Mouse (Mus musculus): ENCODE results near the gene Rtraf. TPM values are rescaled to one million over a fixed set of nuclear protein-coding genes. Genes with fewer than 3 reads are reported as not detected.

Gene Rtraf
- total RNA-seq, 2 experiments from 2014 or later = 41.4 to 44.9 TPM

- DNase-seq (ENCODE audit: low spot score in 2 of 2) = no peak
- intact Hi-C loops (cut with DNase I) = no loop called here
These were observed 20.4 kb downstream of the Rtraf start for GRCm38 (mm10) chr14:19803222-19803621.

- intact Hi-C loops (cut with DNase I) = no loop called here
- DNase-seq (ENCODE audit: low spot score in 2 of 2) = peak in 1 of 2 experiments; percentile 40
These were observed 22.0 kb downstream of the Rtraf start for GRCm38 (mm10) chr14:19801474-19802215.

GRCm38 (mm10) chr14:19800485-19800884 lies 23.1 kb downstream of the Rtraf start:
- DNase-seq (ENCODE audit: low spot score in 2 of 2) = no peak
- intact Hi-C loops (cut with DNase I) = no loop called here

GRCm38 (mm10) chr14:19796541-19797304 lies 26.9 kb downstream of the Rtraf start:
- DNase-seq (ENCODE audit: low spot score in 2 of 2) = no peak
- intact Hi-C loops (cut with DNase I) = no loop called here

- intact Hi-C loops (cut with DNase I) = no loop called here
- no peak for DNase-seq (ENCODE audit: low spot score in 2 of 2)
These were observed 28.7 kb downstream of the Rtraf start for GRCm38 (mm10) chr14:19794881-19795280.

- DNase-seq (ENCODE audit: low spot score in 2 of 2) = no peak
- intact Hi-C loops (cut with DNase I) = no loop called here
These were observed 35.2 kb downstream of the Rtraf start for GRCm38 (mm10) chr14:19788443-19788842.

DNA sequence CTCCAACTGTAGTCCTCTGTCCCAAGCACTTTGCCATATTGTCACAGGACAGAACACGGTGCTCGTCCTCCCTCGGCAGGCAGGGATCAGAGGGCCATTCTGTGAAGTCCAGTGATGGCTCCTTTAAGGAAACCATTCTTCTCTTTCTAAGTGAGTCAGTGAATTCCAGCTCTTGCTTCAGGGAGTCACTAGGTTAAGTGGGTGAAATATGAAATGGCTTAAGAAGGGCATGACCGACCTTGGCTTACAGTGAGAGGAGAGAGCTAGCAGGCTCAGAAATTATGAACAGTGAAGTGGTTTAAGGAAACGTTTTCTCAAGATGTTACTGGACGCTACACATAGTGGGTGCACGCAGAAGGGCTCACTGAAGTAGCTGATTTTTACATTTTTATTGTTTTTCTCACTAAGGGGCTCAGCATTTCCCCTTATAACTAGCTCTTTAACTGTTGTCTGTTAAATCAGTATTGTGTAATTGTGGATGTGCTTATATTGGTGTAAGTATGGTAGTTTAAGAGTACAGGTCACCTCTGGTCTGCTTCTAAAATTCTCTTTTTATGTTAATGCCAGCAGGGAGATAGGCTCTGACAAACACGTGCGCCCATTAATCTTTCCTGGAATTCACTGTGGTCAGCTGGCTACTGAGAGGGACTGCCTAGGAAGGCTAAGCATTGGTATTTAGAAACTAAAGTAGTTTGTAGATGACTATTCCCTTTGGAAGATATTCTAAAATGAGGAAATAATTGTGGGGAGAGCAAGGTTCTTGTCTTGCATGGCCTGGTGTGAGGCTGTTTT lies 37.6 kb downstream of the Rtraf start:
- intact Hi-C loops (cut with DNase I) = no loop called here
- DNase-seq (ENCODE audit: low spot score in 2 of 2) = no peak

DNA sequence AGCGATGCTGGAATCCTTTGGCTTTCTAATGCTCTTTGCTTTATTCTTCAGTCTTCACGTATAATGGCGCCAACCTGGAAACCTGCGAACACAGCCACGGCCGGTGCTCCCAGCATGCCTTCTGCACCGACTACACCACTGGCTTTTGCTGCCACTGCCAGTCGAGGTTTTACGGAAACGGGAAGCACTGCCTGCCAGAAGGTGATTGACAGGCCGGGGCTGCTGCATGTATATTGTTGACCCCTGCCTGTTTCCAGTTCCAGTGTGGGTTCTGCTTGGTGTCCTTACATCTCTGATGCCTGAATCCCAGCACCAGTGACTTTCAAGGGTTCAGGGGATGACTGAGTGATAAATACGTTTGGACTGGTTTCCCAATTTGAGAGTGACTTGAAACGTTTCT lies 45.7 kb downstream of the Rtraf start:
- intact Hi-C loops (cut with DNase I) = no loop called here
- DNase-seq (ENCODE audit: low spot score in 2 of 2) = no peak

DNA sequence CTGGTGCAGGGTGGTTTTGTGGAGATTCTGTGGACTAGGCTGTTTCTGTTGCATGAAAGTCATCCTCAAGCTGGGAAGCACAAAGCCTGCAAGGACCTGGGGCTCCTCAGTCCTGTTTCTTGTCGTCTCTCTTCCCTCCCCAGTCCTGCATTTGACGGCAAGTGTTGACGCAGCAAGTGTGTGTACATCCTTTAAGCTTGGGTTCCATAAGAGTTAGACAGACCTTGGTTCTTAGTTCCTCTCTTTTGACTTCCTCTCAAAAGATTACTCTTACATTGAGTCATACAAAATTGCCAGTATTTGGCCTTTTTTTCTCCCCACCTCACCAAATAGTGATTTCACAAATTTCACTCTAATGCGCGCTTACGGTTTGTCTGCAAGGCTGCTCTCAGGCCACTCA lies 46.3 kb downstream of the Rtraf start:
- intact Hi-C loops (cut with DNase I) = no loop called here
- no peak for DNase-seq (ENCODE audit: low spot score in 2 of 2)

DNA sequence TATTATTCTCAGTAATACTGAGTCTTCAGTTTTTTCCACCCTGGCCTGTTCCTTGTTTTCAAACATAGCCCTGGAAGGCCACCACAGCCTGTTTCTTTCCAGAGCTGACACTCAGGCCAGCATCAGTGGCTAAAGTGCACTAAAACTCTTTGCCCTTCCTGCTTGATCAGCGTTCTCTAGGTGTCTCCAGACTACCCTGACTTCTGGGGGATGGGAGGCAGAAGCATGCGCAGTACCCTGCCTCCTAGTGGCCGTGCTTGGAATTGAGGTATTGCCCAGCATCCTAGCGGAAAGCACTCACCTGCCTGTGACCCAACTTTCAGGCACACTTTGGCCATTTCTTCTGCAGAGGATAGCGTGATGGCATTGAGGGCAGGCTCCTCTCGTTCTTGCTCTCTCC lies 46.7 kb downstream of the Rtraf start:
- DNase-seq (ENCODE audit: low spot score in 2 of 2) = peak in 1 of 2 experiments; percentile 13
- intact Hi-C loops (cut with DNase I) = no loop called here

- no peak for DNase-seq (ENCODE audit: low spot score in 2 of 2)
- intact Hi-C loops (cut with DNase I) = no loop called here
These were observed 47.4 kb downstream of the Rtraf start for GRCm38 (mm10) chr14:19776179-19776578.

- intact Hi-C loops (cut with DNase I) = no loop called here
- no peak for DNase-seq (ENCODE audit: low spot score in 2 of 2)
These were observed 48.1 kb downstream of the Rtraf start for GRCm38 (mm10) chr14:19775491-19775890.

DNA sequence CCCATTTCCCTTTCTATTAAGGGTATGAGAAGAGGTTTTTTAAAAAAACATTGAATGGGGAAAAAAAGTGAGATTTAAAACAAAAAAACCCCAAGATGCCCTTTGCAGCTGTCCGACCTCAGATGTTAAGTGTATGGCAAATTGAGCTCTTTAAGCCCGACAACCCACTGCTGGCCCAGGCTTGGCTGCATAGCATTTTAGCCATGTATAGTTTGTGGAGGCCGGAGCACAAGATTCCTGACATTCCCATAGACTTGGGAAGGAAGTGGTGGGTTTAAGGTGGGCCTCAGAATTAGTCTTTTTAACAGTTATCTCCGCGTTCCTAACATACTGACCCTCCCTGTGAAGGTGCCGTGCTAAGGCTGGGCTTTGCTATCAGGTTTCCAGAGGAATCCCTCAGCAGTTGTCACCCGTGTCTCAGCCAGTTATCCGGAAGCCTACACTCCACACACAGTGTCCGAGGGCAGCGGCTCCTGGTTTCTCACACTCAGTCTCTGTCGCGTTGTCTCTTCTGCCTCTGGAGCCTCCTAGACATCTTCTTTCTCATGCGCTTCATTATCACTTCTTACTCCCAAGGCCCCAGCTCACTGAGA lies 49.5 kb downstream of the Rtraf start:
- DNase-seq (ENCODE audit: low spot score in 2 of 2) = no peak
- intact Hi-C loops (cut with DNase I) = no loop called here

DNA sequence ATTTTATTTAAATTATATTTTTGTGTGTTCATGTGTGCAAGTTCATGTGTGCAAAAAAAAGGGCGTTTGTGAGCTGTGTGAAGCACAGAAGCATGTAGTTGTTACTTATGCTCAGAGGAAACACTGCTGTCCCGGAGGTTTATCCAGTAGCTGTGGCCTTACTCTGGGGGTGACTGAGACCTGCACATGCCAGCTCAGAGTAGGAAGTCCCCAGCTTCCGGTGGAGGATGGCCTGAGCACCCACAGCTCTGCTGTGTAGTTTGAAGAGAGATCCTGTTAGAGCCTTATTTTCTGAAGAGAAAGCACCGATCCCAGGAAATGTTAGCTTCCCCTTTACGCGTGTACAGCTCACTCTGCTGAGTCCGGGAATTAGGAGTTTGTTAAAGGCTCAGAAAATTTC lies 52.5 kb downstream of the Rtraf start:
- DNase-seq (ENCODE audit: low spot score in 2 of 2) = no peak
- intact Hi-C loops (cut with DNase I) = no loop called here

- intact Hi-C loops (cut with DNase I) = no loop called here
- DNase-seq (ENCODE audit: low spot score in 2 of 2) = no peak
These were observed 54.0 kb downstream of the Rtraf start for GRCm38 (mm10) chr14:19769441-19770200.

GRCm38 (mm10) chr14:19768648-19769047 lies 55.0 kb downstream of the Rtraf start:
- DNase-seq (ENCODE audit: low spot score in 2 of 2) = no peak
- intact Hi-C loops (cut with DNase I) = no loop called here

DNA sequence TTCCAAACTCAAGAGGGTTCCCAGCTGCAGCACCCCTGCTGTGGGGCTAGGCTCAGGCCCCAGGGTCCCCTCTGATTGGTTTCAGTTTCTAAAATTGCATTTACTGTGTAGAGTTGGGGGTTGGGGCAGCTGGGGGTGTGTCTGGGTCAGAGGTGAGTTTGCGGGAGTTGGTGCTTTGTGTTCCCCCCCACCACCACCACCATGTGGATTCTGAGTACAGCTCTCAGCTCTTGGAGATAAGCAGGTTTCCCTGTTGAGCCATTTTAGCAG lies 57.3 kb downstream of the Rtraf start:
- DNase-seq (ENCODE audit: low spot score in 2 of 2) = no peak
- intact Hi-C loops (cut with DNase I) = no loop called here

GRCm38 (mm10) chr14:19765539-19766379 lies 57.9 kb downstream of the Rtraf start:
- intact Hi-C loops (cut with DNase I) = no loop called here
- DNase-seq (ENCODE audit: low spot score in 2 of 2) = no peak

DNA sequence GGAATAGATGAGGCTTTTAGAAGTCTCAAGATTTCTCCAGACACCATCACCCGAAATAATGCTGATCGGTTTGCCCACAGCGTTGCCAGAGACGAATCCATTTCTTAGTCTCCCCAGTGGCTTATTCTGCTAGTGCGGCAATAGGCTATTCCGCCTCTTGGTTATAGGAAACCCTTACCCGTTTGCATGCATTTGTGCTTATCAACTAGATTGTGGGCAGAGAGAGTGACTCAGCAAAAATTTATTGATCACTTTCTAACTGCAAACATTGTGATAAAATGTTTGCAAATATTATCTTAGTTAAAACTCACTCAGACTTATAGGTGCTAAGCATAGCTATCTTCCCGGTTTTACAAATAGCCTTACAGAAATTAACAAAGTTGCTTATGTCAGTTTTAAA lies 59.3 kb downstream of the Rtraf start:
- DNase-seq (ENCODE audit: low spot score in 2 of 2) = no peak
- intact Hi-C loops (cut with DNase I) = no loop called here

Data from left cerebral cortex, postnatal 25 days (tissue).